Mouse (Mus musculus): ENCODE data around the gene Chrm4. TPM values are rescaled to one million over a fixed set of nuclear protein-coding genes. Genes with fewer than 3 reads are reported as not detected.
A peak's percentile ranks its signal among the peaks of the same experiment; 100 is the strongest.

Chrm4 gene
- under 1 TPM; 0.18 to 0.27 TPM for total RNA-seq (2021)
- long read RNA-seq, experiment 1, partial matches to known transcripts, result 0 of 1 reads
- long read RNA-seq, experiment 1, other reads (novel, unspliced or antisense), result 1 of 1 reads
- long read RNA-seq, experiment 2, result 0 reads

- no peak for DNase-seq
Measured at GRCm38 (mm10) chr2:91926949-91927348, at the start of gene Chrm4. TSS of gene Chrm4 (plus strand) at chr2:91927249.

GRCm38 (mm10) chr2:91878387-91879180 lies 48.5 kb upstream of the Chrm4 start:
- no peak for DNase-seq

- DNase-seq, result no peak
Measured at GRCm38 (mm10) chr2:91883961-91884360, 43.1 kb upstream of the Chrm4 start.

- no peak for DNase-seq
Measured at GRCm38 (mm10) chr2:91884616-91885015, 42.4 kb upstream of the Chrm4 start.

- DNase-seq, result no peak
Measured at GRCm38 (mm10) chr2:91894716-91895115, 32.3 kb upstream of the Chrm4 start.

- DNase-seq, result no peak
Measured at GRCm38 (mm10) chr2:91895401-91895800, 31.6 kb upstream of the Chrm4 start.

- no peak for DNase-seq
Measured at GRCm38 (mm10) chr2:91897968-91898367, 29.1 kb upstream of the Chrm4 start.

- DNase-seq, result no peak
Measured at GRCm38 (mm10) chr2:91899141-91899540, 27.9 kb upstream of the Chrm4 start.

- DNase-seq, result no peak
Measured at GRCm38 (mm10) chr2:91900431-91900830, 26.6 kb upstream of the Chrm4 start.

GRCm38 (mm10) chr2:91902336-91902735 lies 24.7 kb upstream of the Chrm4 start:
- DNase-seq, result no peak

- no peak for DNase-seq
Measured at GRCm38 (mm10) chr2:91903171-91903925, 23.7 kb upstream of the Chrm4 start.

- no peak for DNase-seq
Measured at GRCm38 (mm10) chr2:91904618-91905307, 22.3 kb upstream of the Chrm4 start.

GRCm38 (mm10) chr2:91906141-91906540 lies 20.9 kb upstream of the Chrm4 start:
- peak; percentile 72 for DNase-seq

GRCm38 (mm10) chr2:91912616-91913015 lies 14.4 kb upstream of the Chrm4 start:
- DNase-seq, result no peak

- DNase-seq, result no peak
Measured at GRCm38 (mm10) chr2:91913328-91914110, 13.5 kb upstream of the Chrm4 start.

GRCm38 (mm10) chr2:91916346-91916977 lies 10.6 kb upstream of the Chrm4 start:
- DNase-seq, result no peak

- no peak for DNase-seq
Measured at GRCm38 (mm10) chr2:91917096-91917495, 10.0 kb upstream of the Chrm4 start.

GRCm38 (mm10) chr2:91920130-91920529 lies 6.9 kb upstream of the Chrm4 start:
- no peak for DNase-seq

- peak; percentile 90 for DNase-seq
Measured at GRCm38 (mm10) chr2:91921181-91921789, 5.8 kb upstream of the Chrm4 start.

GRCm38 (mm10) chr2:91921790-91922570 lies 5.1 kb upstream of the Chrm4 start:
- DNase-seq, result peak; percentile 71
